ENCODE assay signal across 8 mouse cellular contexts in genomic region chr11:80383626-80384046, GRCm38 (mm10). TPM values are rescaled to one million over a fixed set of nuclear protein-coding genes. Genes with fewer than 3 reads are reported as not detected.
A peak's percentile ranks its signal among the peaks of the same experiment; 100 is the strongest.
DNase-seq lines count a peak whose midpoint lies in the region; ATAC-seq lines count a peak whose summit lies in the region.

No protein-coding gene starts in this region.

- under 1% methylated on average over 20 of the region's 20 CpGs for WGBS in heart, embryonic 15.5 days
- WGBS in liver, embryonic 15.5 days (ENCODE audit: insufficient replicate concordance): under 1% methylated on average over 20 of the region's 20 CpGs
- WGBS in neural tube, embryonic 15.5 days: under 1% methylated on average over 20 of the region's 20 CpGs

- H3K27ac ChIP-seq in heart, embryonic 15.5 days: peak overlapping the region; percentile 91
- peak overlapping the region; percentile 94 for H3K27ac ChIP-seq in liver, embryonic 15.5 days (replicated peaks)
- H3K27ac ChIP-seq in neural tube, embryonic 15.5 days (replicated peaks): peak overlapping the region; percentile 95

- peaks cover 23% of the 10 kb centered on the region for H3K36me3 ChIP-seq in heart, embryonic 15.5 days
- peaks cover 41% of the 10 kb centered on the region for H3K36me3 ChIP-seq in liver, embryonic 15.5 days (replicated peaks)
- peaks cover 12% of the 10 kb centered on the region for H3K36me3 ChIP-seq in neural tube, embryonic 15.5 days

- 0 out of 2 replicates have a peak overlapping the region, but pooled peaks have one; percentile 16 for H3K4me2 ChIP-seq in heart, embryonic 15.5 days
- H3K4me2 ChIP-seq in liver, embryonic 15.5 days: peak overlapping the region; percentile 16; the same call in 1 of the 2 replicates
- H3K4me2 ChIP-seq in neural tube, embryonic 15.5 days: peak overlapping the region; percentile 94

- H3K4me3 ChIP-seq in heart, embryonic 15.5 days: peak overlapping the region; percentile 78
- peak overlapping the region; percentile 89 for H3K4me3 ChIP-seq in liver, embryonic 15.5 days (replicated peaks)
- H3K4me3 ChIP-seq in neural tube, embryonic 15.5 days (replicated peaks): peak overlapping the region; percentile 94

- peak; percentile 44 to 68 for DNase-seq in spleen, postnatal 36 days (ENCODE audit: low spot score in 2 of 2)
- DNase-seq in spleen, postnatal 10 days (ENCODE audit: low spot score in 2 of 2): no peak
- peak; percentile 65 for DNase-seq in c-Kit-positive CD71-positive TER-119-negative erythroid progenitor cells, embryonic 14.5 days (ENCODE audit: low read depth)
- DNase-seq in cerebellum, adult 11-12 months: no peak
- DNase-seq in cerebellum, adult 11 months: no peak

- H3K4me1 ChIP-seq in heart, embryonic 15.5 days (replicated peaks): peaks cover 28% of the 10 kb centered on the region
- H3K4me1 ChIP-seq in liver, embryonic 15.5 days (replicated peaks): peaks cover 41% of the 10 kb centered on the region
- H3K4me1 ChIP-seq in neural tube, embryonic 15.5 days: peaks cover 39% of the 10 kb centered on the region

- no peaks in the 10 kb centered on the region for H3K27me3 ChIP-seq in heart, embryonic 15.5 days
- no peaks in the 10 kb centered on the region for H3K27me3 ChIP-seq in liver, embryonic 15.5 days
- H3K27me3 ChIP-seq in neural tube, embryonic 15.5 days (replicated peaks): no peaks in the 10 kb centered on the region

- H3K9me3 ChIP-seq in heart, embryonic 15.5 days (replicated peaks): no peaks in the 10 kb centered on the region
- H3K9me3 ChIP-seq in liver, embryonic 15.5 days (replicated peaks): no peaks in the 10 kb centered on the region
- H3K9me3 ChIP-seq in neural tube, embryonic 15.5 days (replicated peaks): no peaks in the 10 kb centered on the region

- peak overlapping the region; percentile 93 for H3K9ac ChIP-seq in heart, embryonic 15.5 days
- H3K9ac ChIP-seq in liver, embryonic 15.5 days: peak overlapping the region; percentile 96
- H3K9ac ChIP-seq in neural tube, embryonic 15.5 days (replicated peaks): peak overlapping the region; percentile 98

- ATAC-seq in heart, embryonic 15.5 days (replicated peaks; ENCODE audit: insufficient number of reproducible peaks, insufficient read depth, low FRiP score, low read depth): peak; percentile 15; the same call in 1 of the 2 replicates
- ATAC-seq in liver, embryonic 15.5 days (ENCODE audit: insufficient read depth): peak; percentile 60
- peak; percentile 17; the same call in 1 of the 2 replicates for ATAC-seq in neural tube, embryonic 15.5 days (ENCODE audit: low FRiP score)

RNA-seq across cellular contexts. Expression of gene Zfp207, which starts 0.6 kb away (rescaled TPM):
- polyA plus RNA-seq in heart, embryonic 15.5 days (2015; fragmentation: Nextera tagmentation; extraction: Ambion mirVana): 127 and 139 TPM in 2 replicates
- polyA plus RNA-seq in liver, embryonic 15.5 days (2015; fragmentation: Nextera tagmentation; extraction: Ambion mirVana): 86.7 and 88.1 TPM in 2 replicates
- polyA plus RNA-seq in neural tube, embryonic 15.5 days (2015; fragmentation: Nextera tagmentation; extraction: Ambion mirVana): 168 and 184 TPM in 2 replicates

RNA-seq across cellular contexts. Expression of gene 5730455P16Rik, which starts 5.8 kb away (rescaled TPM):
- polyA plus RNA-seq in heart, embryonic 15.5 days (2015; fragmentation: Nextera tagmentation; extraction: Ambion mirVana): 15.7 and 17.4 TPM in 2 replicates
- polyA plus RNA-seq in liver, embryonic 15.5 days (2015; fragmentation: Nextera tagmentation; extraction: Ambion mirVana): 4.8 and 5.4 TPM in 2 replicates
- 34.7 and 41.3 TPM in 2 replicates for polyA plus RNA-seq in neural tube, embryonic 15.5 days (2015; fragmentation: Nextera tagmentation; extraction: Ambion mirVana)

RNA-seq across cellular contexts. Expression of gene Psmd11, which starts 44.8 kb away (rescaled TPM):
- polyA plus RNA-seq in heart, embryonic 15.5 days (2015; fragmentation: Nextera tagmentation; extraction: Ambion mirVana): 177 and 193 TPM in 2 replicates
- 156 and 160 TPM in 2 replicates for polyA plus RNA-seq in liver, embryonic 15.5 days (2015; fragmentation: Nextera tagmentation; extraction: Ambion mirVana)
- polyA plus RNA-seq in neural tube, embryonic 15.5 days (2015; fragmentation: Nextera tagmentation; extraction: Ambion mirVana): 271 and 274 TPM in 2 replicates

Comparison
In these comparisons a context has a peak if more than half of its experiments do, and no peak if none do; other contexts are left out.
1. DNase-seq: peak in spleen, postnatal 36 days (2 of 2) and c-Kit-positive CD71-positive TER-119-negative erythroid progenitor cells, embryonic 14.5 days (single experiment); none in spleen, postnatal 10 days (0 of 2), cerebellum, adult 11-12 months (single experiment) and cerebellum, adult 11 months (single experiment).
2. H3K4me2 ChIP-seq: peak in every context shown above with its lines; median percentile 94 in neural tube, embryonic 15.5 days; 16 in heart, embryonic 15.5 days; 16 in liver, embryonic 15.5 days.
3. Peak in every context shown above with its lines, with median percentiles within 50 percentile points of each other: ATAC-seq, H3K27ac ChIP-seq, H3K4me3 ChIP-seq and H3K9ac ChIP-seq.